Mouse (Mus musculus) MEL (cell line): ENCODE measurements around the gene Phf13. TPM values are rescaled to one million over a fixed set of nuclear protein-coding genes. Genes with fewer than 3 reads are reported as not detected.

Experiments
- DNase-seq: peaks from one replicate; pipeline ENCODE4 v3.0.0; 2011; ENCODE audit warnings: low read depth, low spot score
- H3K27ac ChIP-seq: 2 replicates; pipeline ENCODE4 v1.5.1; 2012; ENCODE audit warnings: low read depth, mild to moderate bottlenecking, control low read depth, low read length, moderate library complexity; ENCODE audit not compliant: control insufficient read depth
- H3K27me3 ChIP-seq, 2 experiments: fragments of 150-350 bp in 1 of 2; sonication (generic) in 1 of 2; 2 replicates each; pipeline ENCODE4 v1.6.1; 2012; ENCODE audit warnings: low read length in 2 of 2, mild to moderate bottlenecking in 2 of 2, improper control_type of control experiment in 1 of 2, moderate library complexity in 1 of 2; ENCODE audit not compliant: insufficient read depth in 2 of 2, control insufficient read depth in 1 of 2
- H3K36me3 ChIP-seq, 2 experiments: 2 replicates each; pipeline ENCODE4 v1.6.1; 2012 to 2014; ENCODE audit warnings: low read length in 2 of 2, improper control_type of control experiment in 1 of 2, inconsistent platforms in 1 of 2, mild to moderate bottlenecking in 1 of 2; ENCODE audit not compliant: insufficient read depth in 2 of 2, control insufficient read depth in 1 of 2
- H3K4me1 ChIP-seq, 2 experiments: fragments of 150-350 bp in 1 of 2; sonication (generic) in 1 of 2; 2 replicates each; pipeline ENCODE4 v1.6.1; 2012; ENCODE audit warnings: low read length in 2 of 2, improper control_type of control experiment in 1 of 2, mild to moderate bottlenecking in 1 of 2; ENCODE audit not compliant: insufficient read depth in 2 of 2, control insufficient read depth in 1 of 2
- H3K4me3 ChIP-seq, 2 experiments: fragments of 150-350 bp in 1 of 2; sonication (generic) in 1 of 2; 2 replicates each; pipeline ENCODE4 v1.5.1; 2012; ENCODE audit warnings: low read depth in 2 of 2, low read length in 2 of 2, mild to moderate bottlenecking in 2 of 2, moderate library complexity in 2 of 2, control low read depth in 1 of 2, improper control_type of control experiment in 1 of 2; ENCODE audit not compliant: control insufficient read depth in 1 of 2, insufficient read depth in 1 of 2
- H3K79me2 ChIP-seq: 2 replicates; pipeline ENCODE4 v1.6.1; 2012; ENCODE audit warnings: mild to moderate bottlenecking, low read length, moderate library complexity; ENCODE audit not compliant: control insufficient read depth, poor library complexity, insufficient read depth
- H3K9ac ChIP-seq: 2 replicates; pipeline ENCODE4 v1.6.1; 2012; ENCODE audit warnings: low read depth, mild to moderate bottlenecking, control low read depth, low read length, moderate library complexity; ENCODE audit not compliant: control insufficient read depth, poor library complexity, severe bottlenecking
- H3K9me3 ChIP-seq: fragments of 150-350 bp; sonication (generic); replicated peaks from 2 replicates; pipeline ENCODE4 v1.6.1; 2012; ENCODE audit warnings: mild to moderate bottlenecking, low read length, improper control_type of control experiment, moderate library complexity; ENCODE audit not compliant: insufficient read depth
- BHLHE40 ChIP-seq: IDR thresholded peaks from 2 replicates; pipeline ENCODE4 v1.6.1; 2012; ENCODE audit warnings: low read depth, mild to moderate bottlenecking, inconsistent platforms, low read length, improper control_type of control experiment, borderline replicate concordance
- CHD1 ChIP-seq: IDR thresholded peaks from 2 replicates; pipeline ENCODE4 v1.6.1; 2012; ENCODE audit warnings: low read depth, mild to moderate bottlenecking, inconsistent platforms, low read length, improper control_type of control experiment
- CHD2 ChIP-seq: IDR thresholded peaks from 2 replicates; pipeline ENCODE4 v1.6.1; 2011; ENCODE audit warnings: low read length, improper control_type of control experiment
- CTCF ChIP-seq, 3 experiments: IDR thresholded peaks in 2 of 3; conservative IDR thresholded peaks in 1 of 3; 2 replicates each; pipeline ENCODE4 v1.5.1; 2011 to 2012; ENCODE audit warnings: low read length in 3 of 3, low read depth in 2 of 3, mild to moderate bottlenecking in 2 of 3, improper control_type of control experiment in 1 of 3, inconsistent platforms in 1 of 3, mixed read lengths in 1 of 3, moderate library complexity in 1 of 3; ENCODE audit not compliant: control insufficient read depth in 1 of 3, insufficient read depth in 1 of 3, poor library complexity in 1 of 3, severe bottlenecking in 1 of 3
- E2F4 ChIP-seq: IDR thresholded peaks from 2 replicates; pipeline ENCODE4 v1.6.1; 2011; ENCODE audit warnings: low read depth, low read length, improper control_type of control experiment, borderline replicate concordance
- ELF1 ChIP-seq: IDR thresholded peaks from 2 replicates; pipeline ENCODE4 v1.6.1; 2014; ENCODE audit warnings: low read depth, mild to moderate bottlenecking, inconsistent platforms, low read length, improper control_type of control experiment, moderate library complexity
- EP300 ChIP-seq, 2 experiments: IDR thresholded peaks; 2 replicates each; pipeline ENCODE4 v1.6.1; 2011; ENCODE audit warnings: improper control_type of control experiment in 2 of 2, low read length in 2 of 2, low read depth in 1 of 2, mild to moderate bottlenecking in 1 of 2
- ETS1 ChIP-seq: IDR thresholded peaks from 2 replicates; pipeline ENCODE4 v1.6.1; 2012; ENCODE audit warnings: low read depth, mild to moderate bottlenecking, inconsistent platforms, low read length, improper control_type of control experiment, moderate library complexity
- GABPA ChIP-seq: IDR thresholded peaks from 2 replicates; pipeline ENCODE4 v1.6.1; 2012; ENCODE audit warnings: low read depth, mild to moderate bottlenecking, inconsistent platforms, low read length, improper control_type of control experiment, moderate library complexity
- GATA1 ChIP-seq: IDR thresholded peaks from 2 replicates; pipeline ENCODE4 v1.6.1; 2011; ENCODE audit warnings: low read depth, low read length, improper control_type of control experiment
- HCFC1 ChIP-seq: IDR thresholded peaks from 2 replicates; pipeline ENCODE4 v1.6.1; 2012; ENCODE audit warnings: low read depth, mild to moderate bottlenecking, inconsistent platforms, low read length, improper control_type of control experiment, moderate library complexity
- JUND ChIP-seq: IDR thresholded peaks from 2 replicates; pipeline ENCODE4 v1.6.1; 2011; ENCODE audit warnings: low read depth, mild to moderate bottlenecking, improper control_type of control experiment, low read length
- KAT2A ChIP-seq: conservative IDR thresholded peaks from 2 replicates; pipeline ENCODE4 v1.6.1; 2012; ENCODE audit warnings: low read depth, low read length, improper control_type of control experiment, inconsistent platforms
- MAFK ChIP-seq: IDR thresholded peaks from 2 replicates; pipeline ENCODE4 v1.6.1; 2011; ENCODE audit warnings: low read depth, mild to moderate bottlenecking, low read length, improper control_type of control experiment, borderline replicate concordance
- MAX ChIP-seq: IDR thresholded peaks from 2 replicates; pipeline ENCODE4 v1.6.1; 2011; ENCODE audit warnings: low read length, improper control_type of control experiment
- MAZ ChIP-seq: IDR thresholded peaks from 2 replicates; pipeline ENCODE4 v1.6.1; 2012; ENCODE audit warnings: low read depth, mild to moderate bottlenecking, inconsistent platforms, low read length, improper control_type of control experiment
- MEF2A ChIP-seq: IDR thresholded peaks from 2 replicates; pipeline ENCODE4 v1.6.1; 2014; ENCODE audit warnings: low read depth, mild to moderate bottlenecking, inconsistent platforms, low read length, improper control_type of control experiment; ENCODE audit not compliant: poor library complexity, insufficient replicate concordance, severe bottlenecking; ENCODE audit errors: extremely low read depth
- MXI1 ChIP-seq: IDR thresholded peaks from 2 replicates; pipeline ENCODE4 v1.6.1; 2011; ENCODE audit warnings: mild to moderate bottlenecking, low read depth, low read length, improper control_type of control experiment
- MYB ChIP-seq: IDR thresholded peaks from 2 replicates; pipeline ENCODE4 v1.6.1; 2011; ENCODE audit warnings: mild to moderate bottlenecking, low read depth, low read length, improper control_type of control experiment
- MYC ChIP-seq: IDR thresholded peaks from 2 replicates; pipeline ENCODE4 v1.6.1; 2011; ENCODE audit warnings: low read depth, mild to moderate bottlenecking, low read length, improper control_type of control experiment, moderate library complexity
- NELFE ChIP-seq: IDR thresholded peaks from 2 replicates; pipeline ENCODE4 v1.6.1; 2011; ENCODE audit warnings: low read depth, low read length, improper control_type of control experiment
- NRF1 ChIP-seq: IDR thresholded peaks from 2 replicates; pipeline ENCODE4 v1.6.1; 2014; ENCODE audit warnings: low read depth, mild to moderate bottlenecking, inconsistent platforms, low read length, improper control_type of control experiment, moderate library complexity; ENCODE audit not compliant: poor library complexity, insufficient read depth, severe bottlenecking
- POLR2A ChIP-seq, 2 experiments: IDR thresholded peaks; 2 replicates each; pipeline ENCODE4 v1.6.1; 2011 to 2012; ENCODE audit warnings: low read length in 2 of 2, mild to moderate bottlenecking in 2 of 2, control low read depth in 1 of 2, improper control_type of control experiment in 1 of 2, low read depth in 1 of 2, moderate library complexity in 1 of 2; ENCODE audit not compliant: control insufficient read depth in 1 of 2, insufficient read depth in 1 of 2, poor library complexity in 1 of 2
- POLR2AphosphoS5 ChIP-seq: IDR thresholded peaks from 2 replicates; pipeline ENCODE4 v1.6.1; 2012; ENCODE audit warnings: low read depth, borderline replicate concordance, mild to moderate bottlenecking, inconsistent platforms, low read length, moderate library complexity, mixed read lengths
- RAD21 ChIP-seq: IDR thresholded peaks from 2 replicates; pipeline ENCODE4 v1.6.1; 2011; ENCODE audit warnings: mild to moderate bottlenecking, low read depth, low read length, improper control_type of control experiment
- RCOR1 ChIP-seq: IDR thresholded peaks from 2 replicates; pipeline ENCODE4 v1.6.1; 2012; ENCODE audit warnings: low read depth, mild to moderate bottlenecking, inconsistent platforms, low read length, improper control_type of control experiment
- SIN3A ChIP-seq: IDR thresholded peaks from 2 replicates; pipeline ENCODE4 v1.6.1; 2012; ENCODE audit warnings: low read length, improper control_type of control experiment, inconsistent platforms
- SMC3 ChIP-seq: IDR thresholded peaks from 2 replicates; pipeline ENCODE4 v1.6.1; 2011; ENCODE audit warnings: low read depth, low read length, improper control_type of control experiment
- TAL1 ChIP-seq: IDR thresholded peaks from 2 replicates; pipeline ENCODE4 v1.6.1; 2012; ENCODE audit warnings: mild to moderate bottlenecking, inconsistent platforms, low read length, moderate library complexity, mixed read lengths
- TBP ChIP-seq: IDR thresholded peaks from 2 replicates; pipeline ENCODE4 v1.8.0; 2011; ENCODE audit warnings: low read depth, low read length, improper control_type of control experiment
- TCF12 ChIP-seq: IDR thresholded peaks from 2 replicates; pipeline ENCODE4 v1.6.1; 2014; ENCODE audit warnings: low read depth, mild to moderate bottlenecking, inconsistent platforms, low read length, improper control_type of control experiment, moderate library complexity
- UBTF ChIP-seq: IDR thresholded peaks from 2 replicates; pipeline ENCODE4 v1.6.1; 2012; ENCODE audit warnings: low read depth, mild to moderate bottlenecking, inconsistent platforms, low read length, improper control_type of control experiment, moderate library complexity, borderline replicate concordance; ENCODE audit not compliant: insufficient read depth
- USF1 ChIP-seq: IDR thresholded peaks from 2 replicates; pipeline ENCODE4 v1.6.1; 2014; ENCODE audit warnings: low read depth, mild to moderate bottlenecking, inconsistent platforms, low read length, improper control_type of control experiment, moderate library complexity
- USF2 ChIP-seq, 2 experiments: IDR thresholded peaks; 2 replicates each; pipeline ENCODE4 v1.6.1; 2011 to 2012; ENCODE audit warnings: improper control_type of control experiment in 2 of 2, low read length in 2 of 2, borderline replicate concordance in 1 of 2, inconsistent platforms in 1 of 2, low read depth in 1 of 2, mild to moderate bottlenecking in 1 of 2; ENCODE audit not compliant: insufficient read depth in 1 of 2
- ZC3H11A ChIP-seq: IDR thresholded peaks from 2 replicates; pipeline ENCODE4 v1.6.1; 2012; ENCODE audit warnings: low read depth, mild to moderate bottlenecking, inconsistent platforms, low read length, improper control_type of control experiment
- ZMIZ1 ChIP-seq: IDR thresholded peaks from 2 replicates; pipeline ENCODE4 v1.6.1; 2012; ENCODE audit warnings: low read depth, mild to moderate bottlenecking, inconsistent platforms, low read length, improper control_type of control experiment, moderate library complexity
- ZNF384 ChIP-seq: IDR thresholded peaks from 2 replicates; pipeline ENCODE4 v1.6.1; 2012; ENCODE audit warnings: low read depth, mild to moderate bottlenecking, inconsistent platforms, low read length, improper control_type of control experiment
- polyA plus RNA-seq, 2 experiments: library from polyadenylated mRNA; stranded (reverse) in 1 of 2; unstranded in 1 of 2; fragments of >175 nt in 1 of 2; fragments of >200 nt in 1 of 2; gene quantifications; 2 replicates each; pipeline versions ENCODE4 v1.2.1 to v1.2.4; 2012; ENCODE audit warnings: low replicate concordance in 2 of 2, low read depth in 1 of 2; ENCODE audit not compliant: insufficient read length in 2 of 2, insufficient read depth in 1 of 2, missing spikeins in 1 of 2
- total RNA-seq: library from RNA; depleted of rRNA; stranded (reverse); fragments of 300-350 nt; gene quantifications from 2 replicates; pipeline ENCODE4 v1.2.3, GENCODE M21; 2012

Gene Phf13
- total and polyA plus RNA-seq, 3 experiments: 2.0 to 6.6 TPM; not detected in 1

- H3K27ac ChIP-seq: peak within 1 kb of the TSS; percentile 46
- peaks cover 0 to 5% of the 10 kb centered on the region in 2 experiments; a peak in 1 of 4 replicates for H3K36me3 ChIP-seq
- peak within 1 kb of the TSS; percentile 74 to 83 for H3K4me3 ChIP-seq
- no peaks in the 10 kb centered on the region for H3K9me3 ChIP-seq
- peaks cover 38% of the 10 kb centered on the region for H3K79me2 ChIP-seq
- H3K4me1 ChIP-seq: peaks cover 0 to 11% of the 10 kb centered on the region in 2 experiments; a peak in 3 of 4 replicates
- peak within 1 kb of the TSS; percentile 81 for H3K9ac ChIP-seq
- H3K27me3 ChIP-seq: no peaks in the 10 kb centered on the region
- peak; percentile 97 for DNase-seq
- TF ChIP-seq BHLHE40: no peak
- no peak for TF ChIP-seq MAFK
- TF ChIP-seq MYC: no peak; the same call in 1 of the 2 replicates
- TF ChIP-seq KAT2A: no peak; the same call in 1 of the 2 replicates
- peak; percentile 83; the same call in 1 of the 2 replicates for TF ChIP-seq MAZ
- TF ChIP-seq ZNF384: no peak
- no peak for TF ChIP-seq POLR2AphosphoS5
- no peak for TF ChIP-seq USF2 (IDR thresholded peaks at IDR 0.05; ENCODE audit: borderline replicate concordance in 1 of 2, insufficient read depth in 1 of 2, low read depth in 1 of 2, low read length in 2 of 2)
- TF ChIP-seq USF1: peak; percentile 36; the same call in 1 of the 2 replicates
- peak; percentile 12; the same call in 1 of the 2 replicates for TF ChIP-seq MAX
- no peak for TF ChIP-seq RAD21
- peak; percentile 93 for TF ChIP-seq POLR2A (IDR thresholded peaks at IDR 0.05; ENCODE audit: control insufficient read depth in 1 of 2, insufficient read depth in 1 of 2, low read depth in 1 of 2, low read length in 2 of 2, poor library complexity in 1 of 2)
- no peak for TF ChIP-seq GATA1
- TF ChIP-seq JUND: no peak
- TF ChIP-seq ETS1: peak; percentile 87
- TF ChIP-seq TBP: peak; percentile 92
- TF ChIP-seq ELF1: peak; percentile 60
- TF ChIP-seq NRF1: no peak
- peak; percentile 84 for TF ChIP-seq SIN3A
- TF ChIP-seq UBTF: peak; percentile 23; the same call in 1 of the 2 replicates
- TF ChIP-seq NELFE: peak; percentile 97
- no peak for TF ChIP-seq MEF2A
- TF ChIP-seq CTCF (IDR thresholded peaks at IDR 0.05 in 2 of 3, conservative IDR thresholded peaks at IDR 0.05 in 1 of 3; ENCODE audit: control insufficient read depth in 1 of 3, insufficient read depth in 1 of 3, low read depth in 2 of 3, low read length in 3 of 3, poor library complexity in 1 of 3, severe bottlenecking in 1 of 3): no peak
- TF ChIP-seq E2F4: no peak
- no peak for TF ChIP-seq CHD2
- TF ChIP-seq ZMIZ1: peak; percentile 94
- TF ChIP-seq TCF12: peak; percentile 26; the same call in 1 of the 2 replicates
- peak in 1 of 2 experiments; percentile 36; a peak in 2 of 4 replicates for TF ChIP-seq EP300 (IDR thresholded peaks at IDR 0.05; ENCODE audit: low read depth in 1 of 2, low read length in 2 of 2)
- peak; percentile 78 for TF ChIP-seq HCFC1
- no peak for TF ChIP-seq MXI1
- no peak for TF ChIP-seq ZC3H11A
- TF ChIP-seq RCOR1: no peak
- no peak for TF ChIP-seq TAL1
- 0 out of 2 replicates have a peak, but pooled peaks have one; percentile 11 for TF ChIP-seq MYB
- TF ChIP-seq CHD1: no peak
- no peak for TF ChIP-seq GABPA
- no peak for TF ChIP-seq SMC3
These were observed 12.6 kb upstream of the Phf13 start, which contains the start of gene Klhl21 for GRCm38 (mm10) chr4:152008622-152009075. Klhl21 (plus strand) TSS chr4:152008803.
